ENCODE assay signal across 24 mouse cellular contexts in the genomic region with DNA sequence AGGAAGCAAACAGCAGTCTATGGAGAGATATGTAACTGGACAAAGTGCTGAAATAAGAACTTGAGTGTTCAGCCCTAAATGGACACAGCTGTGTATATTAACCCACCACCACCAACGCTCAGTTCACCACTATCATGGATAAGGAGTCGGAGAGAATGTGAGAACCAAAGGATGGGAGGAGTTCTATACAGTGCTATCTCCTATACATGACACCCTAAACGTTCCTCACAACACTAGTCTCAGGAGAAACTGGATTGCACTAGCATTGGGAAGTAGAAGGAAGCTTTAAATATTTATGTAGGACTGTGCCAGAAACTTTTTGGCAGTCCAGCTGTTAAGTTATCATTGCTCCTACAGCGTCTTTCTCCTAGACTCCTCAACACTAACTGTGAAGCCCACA. TPM values are rescaled to one million over a fixed set of nuclear protein-coding genes. Genes with fewer than 3 reads are reported as not detected.
DNase-seq lines count a peak whose midpoint lies in the region; ATAC-seq and TF ChIP-seq lines count a peak whose summit lies in the region.
"Had no signal": no experiment of that assay in that cellular context is flagged by ENCODE, and none has a peak within 500 bp of the region (broad histone marks: within the 10 kb centered on the region; RNA-seq: fewer than 3 reads in every experiment).

No protein-coding gene starts in this region.

- no peaks in the 10 kb centered on the region for H3K9me3 ChIP-seq in lung, embryonic 14.5 days (ENCODE audit: low read depth, low read length)
- no peaks in the 10 kb centered on the region for H3K9me3 ChIP-seq in stomach, embryonic 15.5 days
- H3K9me3 ChIP-seq in stomach, postnatal 0 days (ENCODE audit: control insufficient read depth, low read length): no peaks in the 10 kb centered on the region
- H3K9me3 ChIP-seq in limb, embryonic 11.5 days (ENCODE audit: control insufficient read depth, low read length): no peaks in the 10 kb centered on the region
- H3K9me3 ChIP-seq in limb, embryonic 15.5 days: no peaks in the 10 kb centered on the region
- H3K9me3 ChIP-seq: forebrain, embryonic 12.5 days; heart, embryonic 12.5 days; hindbrain, embryonic 15.5 days had no signal

- TF ChIP-seq EP300 in stomach, postnatal 0 days (optimal IDR thresholded peaks at IDR 0.05): no peak

- no peak for TF ChIP-seq POLR2A in lung, adult 2 months (IDR thresholded peaks at IDR 0.05; ENCODE audit: borderline replicate concordance, extremely low read depth, low read depth, low read length)

- WGBS in lung, embryonic 14.5 days: 38% methylated on average over 4 of the region's 4 CpGs
- WGBS in lung, adult 2 months: 71% methylated on average over 4 of the region's 4 CpGs
- WGBS in stomach, embryonic 15.5 days: 68% methylated on average over 4 of the region's 4 CpGs
- 46% methylated on average over 4 of the region's 4 CpGs for WGBS in stomach, postnatal 0 days
- 78% methylated on average over 4 of the region's 4 CpGs for WGBS in limb, embryonic 11.5 days
- WGBS in limb, embryonic 15.5 days: 57% methylated on average over 4 of the region's 4 CpGs

- H3K9ac ChIP-seq in lung, embryonic 14.5 days: no peak overlapping the region
- no peak overlapping the region for H3K9ac ChIP-seq in stomach, embryonic 15.5 days
- H3K9ac ChIP-seq in stomach, postnatal 0 days (ENCODE audit: low read length): no peak overlapping the region
- no peak overlapping the region for H3K9ac ChIP-seq in limb, embryonic 11.5 days (ENCODE audit: low read length)
- H3K9ac ChIP-seq in limb, embryonic 15.5 days: no peak overlapping the region
- H3K9ac ChIP-seq: forebrain, embryonic 12.5 days; heart, embryonic 12.5 days; hindbrain, embryonic 15.5 days had no signal

- DNase-seq in lung, embryonic 14.5 days: peak; percentile 45
- no peak for DNase-seq in lung, adult 2 months
- no peak for DNase-seq in stomach, postnatal 0 days (ENCODE audit: low spot score)
- DNase-seq in limb, embryonic 11.5 days (ENCODE audit: low spot score): no peak
- DNase-seq in MN1 (ENCODE audit: low spot score): no peak
- DNase-seq: adrenal gland, postnatal 14 days; cerebellum, adult 11-12 months; cerebellum, adult 9-11 months; cerebellum, postnatal 36 days; gastrocnemius, postnatal 25 days had no signal

- H3K36me3 ChIP-seq in lung, embryonic 14.5 days (ENCODE audit: insufficient read depth): no peaks in the 10 kb centered on the region
- no peaks in the 10 kb centered on the region for H3K36me3 ChIP-seq in stomach, embryonic 15.5 days
- H3K36me3 ChIP-seq in stomach, postnatal 0 days (ENCODE audit: control insufficient read depth, insufficient read depth, low read length): no peaks in the 10 kb centered on the region
- H3K36me3 ChIP-seq in limb, embryonic 11.5 days (ENCODE audit: control insufficient read depth, insufficient read depth, low read length): no peaks in the 10 kb centered on the region
- no peaks in the 10 kb centered on the region for H3K36me3 ChIP-seq in limb, embryonic 15.5 days
- H3K36me3 ChIP-seq: forebrain, embryonic 12.5 days; heart, embryonic 12.5 days; hindbrain, embryonic 15.5 days had no signal

- peak overlapping the region; percentile 55; the same call in 1 of the 2 replicates for H3K27ac ChIP-seq in lung, embryonic 14.5 days (ENCODE audit: low read depth)
- H3K27ac ChIP-seq in stomach, embryonic 15.5 days: no peak overlapping the region
- H3K27ac ChIP-seq in stomach, postnatal 0 days (replicated peaks): no peak overlapping the region
- 0 out of 2 replicates have a peak overlapping the region, but pooled peaks have one; percentile 33 for H3K27ac ChIP-seq in limb, embryonic 11.5 days (replicated peaks; ENCODE audit: low read depth, low read length)
- H3K27ac ChIP-seq in limb, embryonic 15.5 days: peak overlapping the region; percentile 4; the same call in 1 of the 2 replicates
- H3K27ac ChIP-seq: forebrain, embryonic 12.5 days; hindbrain, embryonic 15.5 days had no signal

- no peak for TF ChIP-seq CTCF in lung, embryonic 14.5 days (IDR thresholded peaks at IDR 0.05; ENCODE audit: low read depth)
- TF ChIP-seq CTCF in lung, adult 2 months (IDR thresholded peaks at IDR 0.05; ENCODE audit: insufficient read depth, low read length): no peak
- no peak for TF ChIP-seq CTCF in stomach, postnatal 0 days (IDR thresholded peaks at IDR 0.05; ENCODE audit: low read depth)

- ATAC-seq in lung, embryonic 14.5 days (ENCODE audit: insufficient read depth): peak; percentile 83
- ATAC-seq in stomach, embryonic 15.5 days (ENCODE audit: insufficient read depth, low FRiP score, low read depth): peak; percentile 31; the same call in 1 of the 2 replicates
- ATAC-seq in stomach, postnatal 0 days (ENCODE audit: low FRiP score, low TSS enrichment): no peak
- no peak for ATAC-seq in limb, embryonic 11.5 days (ENCODE audit: insufficient number of reproducible peaks, low FRiP score, low TSS enrichment, low read depth)
- ATAC-seq in limb, embryonic 15.5 days (ENCODE audit: insufficient number of reproducible peaks, low FRiP score, low TSS enrichment, low read depth): no peak
- no peak for ATAC-seq in monocyte, adult 5-6 weeks (replicated peaks; ENCODE audit: insufficient number of reproducible peaks, low FRiP score, low TSS enrichment, poor library complexity, severe bottlenecking)
- ATAC-seq: activated CD4-positive, CD25-positive, alpha-beta regulatory T cell, adult 4 months; forebrain, embryonic 16.5 days; Patski had no signal

- H3K27me3 ChIP-seq in lung, embryonic 14.5 days (ENCODE audit: insufficient read depth, low read length): no peaks in the 10 kb centered on the region
- H3K27me3 ChIP-seq in stomach, embryonic 15.5 days (replicated peaks): no peaks in the 10 kb centered on the region
- H3K27me3 ChIP-seq in stomach, postnatal 0 days (ENCODE audit: control insufficient read depth, insufficient read depth, low read length): no peaks in the 10 kb centered on the region
- H3K27me3 ChIP-seq in limb, embryonic 11.5 days (ENCODE audit: control insufficient read depth, insufficient read depth, low read length): no peaks in the 10 kb centered on the region
- H3K27me3 ChIP-seq in limb, embryonic 15.5 days: no peaks in the 10 kb centered on the region
- H3K27me3 ChIP-seq: forebrain, embryonic 12.5 days; heart, embryonic 12.5 days; hindbrain, embryonic 15.5 days; Patski had no signal

- no peaks in the 10 kb centered on the region for H3K4me1 ChIP-seq in lung, embryonic 14.5 days (ENCODE audit: insufficient read depth)
- no peaks in the 10 kb centered on the region for H3K4me1 ChIP-seq in lung, adult 2 months (ENCODE audit: control insufficient read depth, insufficient read depth, low read length)
- no peaks in the 10 kb centered on the region for H3K4me1 ChIP-seq in stomach, embryonic 15.5 days
- no peaks in the 10 kb centered on the region for H3K4me1 ChIP-seq in stomach, postnatal 0 days (replicated peaks; ENCODE audit: control insufficient read depth, insufficient read depth)
- peaks cover 10% of the 10 kb centered on the region for H3K4me1 ChIP-seq in limb, embryonic 11.5 days (ENCODE audit: control insufficient read depth, insufficient read depth, low read length)
- H3K4me1 ChIP-seq in limb, embryonic 15.5 days: 0 out of 2 replicates have a peak, but pooled peaks cover 14% of the 10 kb centered on the region
- H3K4me1 ChIP-seq: forebrain, embryonic 12.5 days; heart, embryonic 12.5 days; hindbrain, embryonic 15.5 days had no signal

- H3K4me3 ChIP-seq in lung, embryonic 14.5 days (ENCODE audit: low read depth, low read length): no peak overlapping the region
- no peak overlapping the region for H3K4me3 ChIP-seq in lung, adult 2 months (replicated peaks; ENCODE audit: extremely low read depth, low read depth, low read length)
- H3K4me3 ChIP-seq in stomach, embryonic 15.5 days (replicated peaks): no peak overlapping the region
- no peak overlapping the region for H3K4me3 ChIP-seq in stomach, postnatal 0 days (ENCODE audit: low read depth, low read length)
- no peak overlapping the region for H3K4me3 ChIP-seq in limb, embryonic 11.5 days (ENCODE audit: low read depth, low read length)
- no peak overlapping the region for H3K4me3 ChIP-seq in limb, embryonic 15.5 days
- H3K4me3 ChIP-seq: forebrain, embryonic 12.5 days; heart, embryonic 12.5 days; hindbrain, embryonic 15.5 days had no signal

- H3K4me2 ChIP-seq in lung, embryonic 14.5 days: no peak overlapping the region
- H3K4me2 ChIP-seq in stomach, embryonic 15.5 days: no peak overlapping the region
- H3K4me2 ChIP-seq in stomach, postnatal 0 days (replicated peaks; ENCODE audit: low read depth): no peak overlapping the region
- no peak overlapping the region for H3K4me2 ChIP-seq in limb, embryonic 11.5 days (ENCODE audit: low read depth, severe bottlenecking)
- no peak overlapping the region for H3K4me2 ChIP-seq in limb, embryonic 15.5 days
- H3K4me2 ChIP-seq: forebrain, embryonic 12.5 days; heart, embryonic 12.5 days; hindbrain, embryonic 15.5 days had no signal

RNA-seq across cellular contexts. Expression of a gene that starts 46.6 kb away (rescaled TPM):
- 0.66 and 0.74 TPM in 2 replicates for polyA plus RNA-seq in lung, embryonic 14.5 days (2014; fragmentation: Nextera tagmentation; extraction: Ambion mirVana)
- polyA plus RNA-seq in lung, adult 2 months (2012; rRNA removed): not detected in 2 replicates
- 0.43 and 0.67 TPM in 2 replicates for polyA plus RNA-seq in stomach, embryonic 15.5 days (2015; fragmentation: Nextera tagmentation; extraction: Ambion mirVana)
- polyA plus RNA-seq in stomach, postnatal 0 days (2015; fragmentation: Nextera tagmentation; extraction: Ambion mirVana): not detected in 2 replicates
- 0.49 and 0.79 TPM in 2 replicates for polyA plus RNA-seq in limb, embryonic 11.5 days (2014; fragmentation: Nextera tagmentation; extraction: Ambion mirVana)
- polyA plus RNA-seq in limb, embryonic 15.5 days (2015; fragmentation: Nextera tagmentation; extraction: Ambion mirVana): 0.35 TPM in 1 of 2 replicates, not detected in the other
- not detected in 3 replicates for total RNA-seq in monocyte, adult 5-6 weeks (2017)
- total RNA-seq: adrenal gland, adult 18-20 months; adrenal gland, postnatal 14 days; gastrocnemius, postnatal 25 days; granulocyte monocyte progenitor cell, adult 5-6 weeks; heart, adult 8-10 months; heart, postnatal 25 days; MEL had no signal
- polyA plus RNA-seq: activated CD4-positive, CD25-positive, alpha-beta regulatory T cell, adult 4 months had no signal

Comparison
In these comparisons a context has a peak if more than half of its experiments do, and no peak if none do; other contexts are left out.
1. ATAC-seq: peak in lung, embryonic 14.5 days (single experiment) and stomach, embryonic 15.5 days (single experiment); none in stomach, postnatal 0 days (single experiment), limb, embryonic 11.5 days (single experiment), limb, embryonic 15.5 days (single experiment) and monocyte, adult 5-6 weeks (single experiment).
2. H3K27ac ChIP-seq: peak in lung, embryonic 14.5 days (single experiment), limb, embryonic 11.5 days (single experiment) and limb, embryonic 15.5 days (single experiment); none in stomach, embryonic 15.5 days (single experiment) and stomach, postnatal 0 days (single experiment).